Mouse (Mus musculus): ENCODE data around the gene H2-DMb2. TPM values are rescaled to one million over a fixed set of nuclear protein-coding genes. Genes with fewer than 3 reads are reported as not detected.

Gene H2-DMb2
- polyA plus RNA-seq, 1 experiment: not detected

DNA sequence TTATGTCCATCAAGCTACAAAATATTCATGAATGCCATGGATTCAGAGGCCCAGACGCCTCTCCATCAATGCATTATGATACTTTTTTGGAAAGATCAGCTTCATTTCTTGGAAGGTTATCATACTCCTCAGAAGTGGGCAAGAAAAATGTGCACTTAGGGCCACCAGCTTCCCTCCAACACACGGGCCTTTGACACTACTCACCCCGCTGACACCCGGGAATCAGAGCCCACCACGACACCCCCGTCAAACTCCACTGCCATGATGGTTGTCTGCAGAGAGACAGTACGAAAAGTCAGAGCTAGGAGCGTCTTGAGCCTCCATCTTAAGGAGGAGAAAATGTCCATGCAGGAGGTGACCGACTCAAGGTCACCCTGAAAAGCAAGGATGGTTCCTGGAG lies 42.4 kb downstream of the H2-DMb2 start:
- Histone ChIP-seq H3K36me3 (ENCODE audit: control insufficient read depth) (no peaks in the 10 kb centered on the region), H3K4me1 (ENCODE audit: control insufficient read depth) (peaks cover 23% of the 10 kb centered on the region), H3K9me3 (ENCODE audit: control insufficient read depth, low read length) (no peaks in the 10 kb centered on the region), H3K27me3 (ENCODE audit: control insufficient read depth) (peaks cover 51% of the 10 kb centered on the region), H3K4me3 (replicated peaks) (no peak overlapping the region)
- TF ChIP-seq TAL1 (IDR thresholded peaks at IDR 0.05; ENCODE audit: low read length) (no peak), GATA1 (IDR thresholded peaks at IDR 0.05; ENCODE audit: low read length) (no peak)

GRCm38 (mm10) chr17:34186885-34187260 lies 43.8 kb downstream of the H2-DMb2 start:
- H3K36me3 ChIP-seq (ENCODE audit: control insufficient read depth): no peaks in the 10 kb centered on the region
- no peak for TF ChIP-seq GATA1 (IDR thresholded peaks at IDR 0.05; ENCODE audit: low read length)
- TF ChIP-seq TAL1 (IDR thresholded peaks at IDR 0.05; ENCODE audit: low read length): no peak
- H3K4me1 ChIP-seq (ENCODE audit: control insufficient read depth): peaks cover 23% of the 10 kb centered on the region
- peak overlapping the region; percentile 80 for H3K4me3 ChIP-seq (replicated peaks)
- peaks cover 58% of the 10 kb centered on the region for H3K27me3 ChIP-seq (ENCODE audit: control insufficient read depth)
- H3K9me3 ChIP-seq (ENCODE audit: control insufficient read depth, low read length): no peaks in the 10 kb centered on the region

GRCm38 (mm10) chr17:34187261-34187916 lies 44.3 kb downstream of the H2-DMb2 start, which contains the start of the genes Tap1 and Psmb9:
Gene Tap1 (plus strand): TSS chr17:34187553.
Gene Psmb9 (minus strand): TSS chr17:34187764.
- Histone ChIP-seq H3K9me3 (ENCODE audit: control insufficient read depth, low read length) (no peaks in the 10 kb centered on the region), H3K27me3 (ENCODE audit: control insufficient read depth) (peaks cover 63% of the 10 kb centered on the region), H3K4me1 (ENCODE audit: control insufficient read depth) (peaks cover 23% of the 10 kb centered on the region), H3K4me3 (replicated peaks) (peak within 1 kb of the TSS; percentile 80), H3K36me3 (ENCODE audit: control insufficient read depth) (no peaks in the 10 kb centered on the region)
- TF ChIP-seq GATA1 (IDR thresholded peaks at IDR 0.05; ENCODE audit: low read length) (no peak), TAL1 (IDR thresholded peaks at IDR 0.05; ENCODE audit: low read length) (no peak)

DNA sequence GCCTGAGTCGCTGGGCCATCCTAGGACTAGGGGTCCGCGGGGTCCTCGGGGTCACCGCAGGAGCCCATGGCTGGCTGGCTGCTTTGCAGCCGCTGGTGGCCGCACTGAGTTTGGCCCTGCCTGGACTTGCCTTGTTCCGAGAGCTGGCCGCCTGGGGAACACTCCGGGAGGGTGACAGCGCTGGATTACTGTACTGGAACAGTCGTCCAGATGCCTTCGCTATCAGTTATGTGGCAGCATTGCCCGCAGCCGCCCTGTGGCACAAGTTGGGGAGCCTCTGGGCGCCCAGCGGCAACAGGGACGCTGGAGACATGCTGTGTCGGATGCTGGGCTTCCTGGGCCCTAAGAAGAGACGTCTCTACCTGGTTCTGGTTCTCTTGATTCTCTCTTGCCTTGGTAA lies 44.9 kb downstream of the H2-DMb2 start:
- Histone ChIP-seq H3K9me3 (ENCODE audit: control insufficient read depth, low read length) (no peaks in the 10 kb centered on the region), H3K4me3 (replicated peaks) (peak overlapping the region; percentile 80), H3K4me1 (ENCODE audit: control insufficient read depth) (peaks cover 23% of the 10 kb centered on the region), H3K27me3 (ENCODE audit: control insufficient read depth) (peaks cover 68% of the 10 kb centered on the region), H3K36me3 (ENCODE audit: control insufficient read depth) (no peaks in the 10 kb centered on the region)
- no peak for TF ChIP-seq GATA1 (IDR thresholded peaks at IDR 0.05; ENCODE audit: low read length)

GRCm38 (mm10) chr17:34188986-34189385 lies 45.9 kb downstream of the H2-DMb2 start:
- Histone ChIP-seq H3K4me1 (ENCODE audit: control insufficient read depth) (peaks cover 21% of the 10 kb centered on the region), H3K36me3 (ENCODE audit: control insufficient read depth) (no peaks in the 10 kb centered on the region), H3K9me3 (ENCODE audit: control insufficient read depth, low read length) (no peaks in the 10 kb centered on the region), H3K27me3 (ENCODE audit: control insufficient read depth) (peaks cover 71% of the 10 kb centered on the region), H3K4me3 (replicated peaks) (no peak overlapping the region)
- no peak for TF ChIP-seq GATA1 (IDR thresholded peaks at IDR 0.05; ENCODE audit: low read length)
- no peak for TF ChIP-seq TAL1 (IDR thresholded peaks at IDR 0.05; ENCODE audit: low read length)

DNA sequence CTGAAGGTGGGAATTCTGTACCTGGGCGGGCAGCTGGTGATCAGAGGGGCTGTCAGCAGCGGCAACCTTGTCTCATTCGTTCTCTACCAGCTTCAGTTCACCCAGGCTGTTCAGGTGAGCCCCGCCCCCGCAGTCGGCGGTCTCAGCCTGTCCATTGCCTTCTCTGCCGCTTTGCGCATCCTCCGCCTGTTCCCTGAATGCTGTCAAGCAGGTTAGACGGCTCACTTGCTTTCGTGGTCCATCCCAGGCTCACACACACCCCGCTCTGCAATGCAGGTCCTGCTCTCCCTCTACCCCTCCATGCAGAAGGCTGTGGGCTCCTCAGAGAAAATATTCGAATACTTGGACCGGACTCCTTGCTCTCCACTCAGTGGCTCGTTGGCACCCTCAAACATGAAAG lies 49.7 kb downstream of the H2-DMb2 start:
- Histone ChIP-seq H3K36me3 (ENCODE audit: control insufficient read depth) (no peaks in the 10 kb centered on the region), H3K9me3 (ENCODE audit: control insufficient read depth, low read length) (no peaks in the 10 kb centered on the region), H3K27me3 (ENCODE audit: control insufficient read depth) (peaks cover 82% of the 10 kb centered on the region), H3K4me1 (ENCODE audit: control insufficient read depth) (peaks cover 14% of the 10 kb centered on the region), H3K4me3 (replicated peaks) (no peak overlapping the region)
- TF ChIP-seq TAL1 (IDR thresholded peaks at IDR 0.05; ENCODE audit: low read length) (no peak), GATA1 (IDR thresholded peaks at IDR 0.05; ENCODE audit: low read length) (no peak)

- TF ChIP-seq TAL1 (IDR thresholded peaks at IDR 0.05; ENCODE audit: low read length) (no peak), GATA1 (IDR thresholded peaks at IDR 0.05; ENCODE audit: low read length) (no peak)
- no peaks in the 10 kb centered on the region for H3K36me3 ChIP-seq (ENCODE audit: control insufficient read depth)
- H3K9me3 ChIP-seq (ENCODE audit: control insufficient read depth, low read length): no peaks in the 10 kb centered on the region
- H3K4me1 ChIP-seq (ENCODE audit: control insufficient read depth): peaks cover 13% of the 10 kb centered on the region
- H3K27me3 ChIP-seq (ENCODE audit: control insufficient read depth): peaks cover 82% of the 10 kb centered on the region
- H3K4me3 ChIP-seq (replicated peaks): no peak overlapping the region
These were observed 50.4 kb downstream of the H2-DMb2 start for GRCm38 (mm10) chr17:34193468-34193867.

- H3K4me3 ChIP-seq (replicated peaks): no peak overlapping the region
- H3K36me3 ChIP-seq (ENCODE audit: control insufficient read depth): no peaks in the 10 kb centered on the region
- H3K9me3 ChIP-seq (ENCODE audit: control insufficient read depth, low read length): no peaks in the 10 kb centered on the region
- TF ChIP-seq GATA1 (IDR thresholded peaks at IDR 0.05; ENCODE audit: low read length) (no peak), TAL1 (IDR thresholded peaks at IDR 0.05; ENCODE audit: low read length) (no peak)
- peaks cover 14% of the 10 kb centered on the region for H3K4me1 ChIP-seq (ENCODE audit: control insufficient read depth)
- H3K27me3 ChIP-seq (ENCODE audit: control insufficient read depth): peaks cover 80% of the 10 kb centered on the region
These were observed 51.6 kb downstream of the H2-DMb2 start for GRCm38 (mm10) chr17:34194723-34195122.

DNA sequence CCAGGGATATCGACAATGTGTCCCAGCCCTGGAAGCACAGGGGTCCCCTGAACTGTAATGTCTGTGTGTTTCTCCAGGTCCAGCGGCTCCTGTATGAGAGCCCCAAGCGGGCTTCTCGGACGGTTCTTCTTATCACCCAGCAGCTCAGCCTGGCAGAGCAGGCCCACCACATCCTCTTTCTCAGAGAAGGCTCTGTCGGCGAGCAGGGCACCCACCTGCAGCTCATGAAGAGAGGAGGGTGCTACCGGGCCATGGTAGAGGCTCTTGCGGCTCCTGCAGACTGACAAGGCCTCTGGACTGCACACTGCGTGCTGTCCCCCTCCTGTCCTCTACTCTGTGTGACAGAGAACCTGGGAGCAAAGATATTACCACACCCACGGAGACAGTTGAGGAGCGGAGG lies 53.4 kb downstream of the H2-DMb2 start:
- no peaks in the 10 kb centered on the region for H3K9me3 ChIP-seq (ENCODE audit: control insufficient read depth, low read length)
- no peaks in the 10 kb centered on the region for H3K36me3 ChIP-seq (ENCODE audit: control insufficient read depth)
- TF ChIP-seq GATA1 (IDR thresholded peaks at IDR 0.05; ENCODE audit: low read length) (no peak), TAL1 (IDR thresholded peaks at IDR 0.05; ENCODE audit: low read length) (no peak)
- H3K4me1 ChIP-seq (ENCODE audit: control insufficient read depth): peaks cover 14% of the 10 kb centered on the region
- H3K27me3 ChIP-seq (ENCODE audit: control insufficient read depth): peaks cover 76% of the 10 kb centered on the region
- H3K4me3 ChIP-seq (replicated peaks): no peak overlapping the region
